Mouse (Mus musculus) embryo, embryonic 10.5 days (tissue): ENCODE results near the gene Bcar3.

Experiments used
- DNase-seq: peaks from one replicate; pipeline ENCODE4 v3.0.0-alpha.2; 2015; ENCODE audit warnings: low spot score

Bcar3 gene

DNA sequence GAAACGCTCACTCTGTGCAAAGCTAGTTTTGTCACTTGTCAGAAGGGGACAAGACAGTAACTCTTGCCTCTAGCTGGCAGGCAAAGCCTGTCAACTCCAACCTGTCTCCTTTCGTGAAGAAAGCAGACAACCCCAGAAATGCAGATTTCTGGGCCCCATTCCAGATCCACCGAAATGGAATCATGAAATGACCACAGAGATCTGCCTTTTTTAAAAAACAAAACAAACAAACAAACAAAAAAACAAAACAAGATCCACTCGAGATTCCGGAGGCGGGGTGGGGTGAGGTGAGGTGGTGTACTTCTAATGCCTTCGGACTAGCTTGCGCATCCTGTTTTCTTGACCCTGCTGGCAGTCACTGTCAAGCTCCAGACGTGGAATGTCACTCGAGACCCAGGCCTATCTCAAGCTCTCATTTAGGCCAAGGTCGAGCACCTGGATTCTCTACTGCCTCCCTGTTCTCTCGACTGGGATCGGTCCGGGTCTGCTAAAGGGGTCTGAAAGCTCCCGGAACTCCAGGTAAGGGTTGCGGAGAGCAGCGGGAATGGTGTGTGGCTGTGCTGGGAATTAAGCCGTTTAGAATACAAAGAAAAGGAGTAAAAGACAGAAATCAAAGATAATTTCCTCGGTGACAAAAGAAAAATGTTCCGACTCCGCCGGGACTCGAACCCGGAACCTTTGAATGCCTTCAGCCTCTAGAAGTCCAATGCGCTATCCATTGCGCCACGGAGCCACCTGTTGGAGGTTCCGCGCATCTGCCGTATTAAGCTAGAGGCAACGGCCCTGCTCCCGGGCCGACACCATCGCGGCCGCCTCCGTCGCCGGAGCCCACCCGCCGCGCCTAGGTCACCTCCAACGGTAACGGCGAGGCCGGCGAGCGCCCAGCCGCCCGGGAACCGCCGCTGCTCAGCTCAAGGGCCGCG lies 1.4 kb upstream of the Bcar3 start:
- peak; percentile 94 for DNase-seq

- DNase-seq: peak; percentile 79
Measured at GRCm38 (mm10) chr3:122293223-122293953, 548 bp upstream of the Bcar3 start.

GRCm38 (mm10) chr3:122295511-122295910 lies 1.6 kb downstream of the Bcar3 start:
- peak; percentile 87 for DNase-seq

GRCm38 (mm10) chr3:122296979-122297378 lies 3.0 kb downstream of the Bcar3 start:
- no peak for DNase-seq

DNA sequence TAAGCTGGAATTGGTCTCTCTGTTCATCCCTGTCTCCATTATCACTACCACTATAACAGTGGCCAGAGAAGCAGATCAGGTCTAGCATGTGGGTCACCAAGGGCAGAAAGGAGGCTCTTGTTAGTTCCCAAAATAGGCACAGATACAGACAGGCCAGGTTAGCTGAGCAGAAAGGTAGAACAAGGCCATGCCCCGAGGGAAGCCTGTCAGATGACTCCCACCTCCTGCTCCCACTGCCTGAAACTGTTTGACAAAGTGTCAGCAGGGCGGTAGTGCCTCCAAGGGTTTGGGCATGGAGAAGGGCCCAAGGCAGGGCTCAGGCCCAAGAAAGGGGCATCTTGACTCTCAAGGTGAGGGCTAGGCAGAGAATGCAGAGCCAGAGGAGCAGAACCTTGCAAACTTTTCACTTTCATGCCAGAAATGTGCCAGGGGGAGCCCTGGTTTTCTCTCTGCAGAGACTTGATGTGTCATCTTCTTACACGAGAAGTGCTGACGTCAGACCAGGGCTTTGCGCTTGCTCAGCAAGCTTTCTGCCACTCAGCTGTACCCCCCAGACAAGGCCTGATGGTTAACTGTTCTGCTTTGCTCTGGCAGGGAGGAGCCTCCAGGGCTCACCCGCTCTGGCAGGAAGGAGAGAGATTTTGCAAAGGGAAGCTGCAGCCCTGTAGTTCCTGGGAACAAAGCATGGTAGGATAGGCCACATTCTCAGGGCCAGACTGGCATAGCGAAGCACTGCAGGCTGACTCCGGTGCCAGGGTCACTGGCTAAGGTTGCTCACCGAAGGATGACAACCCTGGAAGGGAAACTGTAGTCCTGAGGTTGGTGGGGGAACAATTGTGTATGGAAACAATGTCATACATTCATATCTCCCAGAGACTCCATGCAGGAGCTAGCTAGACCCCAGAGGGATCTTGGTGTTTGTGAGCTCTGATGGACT lies 7.3 kb downstream of the Bcar3 start:
- no peak for DNase-seq

DNA sequence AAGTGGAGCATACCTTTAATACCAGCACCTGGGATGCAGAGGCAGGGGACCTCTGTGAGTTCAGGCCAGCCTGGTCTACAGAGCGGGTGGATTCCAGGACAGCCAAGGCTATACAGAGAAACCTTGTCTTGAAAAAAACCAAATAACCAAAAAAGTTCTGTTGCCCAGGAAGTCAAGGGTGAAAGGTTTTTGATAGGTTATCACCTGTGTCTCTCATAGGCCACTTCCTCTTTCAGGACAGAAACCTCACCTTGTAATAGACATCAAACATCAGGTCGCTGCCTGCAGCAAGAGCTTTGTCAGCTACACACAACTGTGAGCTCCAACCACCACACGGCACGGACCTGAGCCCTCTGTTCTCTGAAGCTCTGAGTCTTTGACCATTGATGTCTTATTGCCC lies 10.6 kb downstream of the Bcar3 start:
- DNase-seq: no peak

DNA sequence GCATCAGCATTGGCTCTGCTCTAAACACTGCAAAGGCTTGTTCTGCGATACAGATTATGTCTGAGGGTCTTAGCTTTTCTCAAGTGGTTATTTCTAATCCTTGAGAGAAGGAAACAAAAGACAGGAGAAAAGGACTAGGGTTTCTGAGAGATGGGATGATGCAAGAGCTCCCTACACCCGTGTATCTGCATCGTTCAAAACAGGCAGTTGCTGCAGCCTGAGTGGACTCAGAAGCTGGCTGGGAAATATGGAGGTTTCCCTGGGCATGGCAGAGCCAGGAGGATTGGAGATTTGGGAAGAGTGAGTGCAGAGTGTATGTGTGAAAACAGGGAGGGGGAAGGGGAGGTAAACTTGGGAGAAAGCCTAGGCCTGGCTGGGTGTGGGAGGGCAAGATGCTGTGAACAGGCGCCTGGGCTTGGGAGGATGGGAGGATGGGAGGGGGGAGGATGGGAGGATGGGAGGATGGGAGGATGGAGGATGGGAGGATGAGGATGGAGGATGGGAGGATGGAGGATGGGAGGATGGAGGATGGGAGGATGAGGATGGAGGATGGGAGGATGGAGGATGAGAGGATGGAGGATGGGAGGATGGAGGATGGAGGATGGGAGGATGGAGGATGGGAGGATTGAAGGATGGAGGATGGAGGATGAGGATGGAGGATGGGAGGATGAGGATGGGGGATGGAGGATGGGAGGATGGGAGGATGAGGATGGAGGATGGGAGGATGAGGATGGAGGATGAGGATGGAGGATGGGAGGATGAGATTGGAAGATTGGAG lies 14.1 kb downstream of the Bcar3 start:
- DNase-seq: no peak

DNA sequence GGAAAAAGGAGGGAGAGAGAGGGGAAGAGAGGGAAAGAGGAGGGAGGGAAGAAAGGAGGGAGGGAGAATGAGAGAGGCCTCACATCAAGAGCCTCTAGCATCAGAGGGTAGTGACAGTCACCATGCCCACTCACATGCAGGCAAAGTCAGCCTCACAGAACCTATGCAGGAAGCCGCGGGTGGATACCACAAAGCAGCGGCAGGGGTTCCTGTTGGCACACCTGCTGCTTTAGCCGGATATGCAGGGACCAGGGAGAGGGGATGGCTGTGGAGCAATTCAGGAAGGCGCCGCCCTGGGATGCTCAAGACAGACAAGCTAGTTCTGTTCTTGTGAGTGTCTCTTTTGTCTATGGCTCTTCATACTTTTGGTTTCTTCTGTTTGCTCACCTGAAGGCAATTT lies 15.0 kb downstream of the Bcar3 start:
- no peak for DNase-seq

- peak; percentile 93 for DNase-seq
Measured at GRCm38 (mm10) chr3:122312078-122312477, 18.1 kb downstream of the Bcar3 start.

DNA sequence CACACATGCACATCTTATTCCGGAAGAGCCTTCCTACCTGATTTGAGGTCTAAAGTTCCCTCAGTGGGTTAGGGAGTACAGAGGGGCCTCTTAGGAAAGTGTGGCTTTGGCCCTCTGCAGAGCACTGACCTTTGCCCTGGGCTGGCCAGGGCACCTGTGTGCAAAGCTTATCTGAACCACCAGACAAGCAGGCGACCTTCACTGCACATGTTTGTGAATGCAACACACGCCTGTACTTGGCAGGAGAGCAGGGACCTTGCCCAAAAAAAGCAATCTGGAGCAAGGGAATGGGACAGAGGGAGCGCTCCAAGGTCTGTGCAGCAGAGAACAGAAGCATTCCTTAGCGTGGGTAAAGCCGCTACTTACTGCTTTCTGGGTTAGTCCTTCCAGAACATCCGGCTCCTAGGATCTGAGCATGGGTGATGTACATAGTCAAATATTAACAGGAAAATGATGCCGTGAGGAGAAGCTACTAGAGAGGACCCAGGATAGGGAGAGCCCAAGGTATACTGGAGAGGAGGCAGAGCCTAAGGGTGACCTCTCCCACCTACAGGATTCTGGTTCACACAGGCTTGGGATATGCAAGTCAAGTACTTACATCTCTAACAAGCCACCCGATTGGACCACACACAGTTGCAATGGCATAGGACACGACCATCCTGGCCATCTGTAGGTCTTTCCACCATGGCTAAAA lies 19.1 kb downstream of the Bcar3 start:
- no peak for DNase-seq

DNA sequence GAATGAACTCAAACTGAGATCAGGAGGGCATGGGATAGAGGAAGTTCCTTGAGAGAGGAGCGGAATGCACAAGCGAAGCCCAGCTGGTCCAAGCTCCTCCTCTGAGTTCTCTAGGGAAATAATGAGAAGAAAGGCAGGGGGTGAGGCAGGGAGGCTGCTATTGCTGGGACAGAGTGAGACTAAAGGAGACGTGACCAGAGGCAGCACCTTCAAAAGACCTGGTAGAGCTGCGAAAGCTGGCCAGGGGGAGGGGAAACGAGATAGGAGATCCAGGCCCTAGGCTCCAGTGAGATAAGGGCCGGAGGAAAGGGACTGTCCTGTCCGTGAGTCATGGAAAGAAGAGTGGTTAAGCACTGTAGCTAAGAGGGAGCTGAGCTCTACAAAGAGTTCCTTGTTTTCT lies 20.0 kb downstream of the Bcar3 start:
- no peak for DNase-seq

DNA sequence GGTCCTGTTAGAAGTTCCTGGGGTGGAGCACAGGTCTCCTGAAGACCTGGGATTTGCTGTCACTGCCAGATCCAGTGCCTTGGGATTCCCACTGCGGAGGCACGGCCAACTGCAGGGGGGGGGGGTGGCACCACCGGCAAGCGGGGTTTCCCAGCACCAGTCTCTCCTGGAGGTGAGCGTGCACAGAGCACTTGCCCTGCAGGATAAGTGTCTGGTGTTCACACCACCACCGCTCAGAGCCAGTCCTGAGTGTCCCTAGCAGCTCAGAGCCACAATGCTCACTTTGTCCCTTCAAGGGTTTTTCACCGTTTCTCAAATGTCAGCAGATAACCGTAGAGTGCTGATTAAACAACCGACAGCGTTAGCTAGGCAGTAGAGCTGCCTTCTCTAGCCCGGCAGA lies 22.7 kb downstream of the Bcar3 start:
- DNase-seq: no peak

DNA sequence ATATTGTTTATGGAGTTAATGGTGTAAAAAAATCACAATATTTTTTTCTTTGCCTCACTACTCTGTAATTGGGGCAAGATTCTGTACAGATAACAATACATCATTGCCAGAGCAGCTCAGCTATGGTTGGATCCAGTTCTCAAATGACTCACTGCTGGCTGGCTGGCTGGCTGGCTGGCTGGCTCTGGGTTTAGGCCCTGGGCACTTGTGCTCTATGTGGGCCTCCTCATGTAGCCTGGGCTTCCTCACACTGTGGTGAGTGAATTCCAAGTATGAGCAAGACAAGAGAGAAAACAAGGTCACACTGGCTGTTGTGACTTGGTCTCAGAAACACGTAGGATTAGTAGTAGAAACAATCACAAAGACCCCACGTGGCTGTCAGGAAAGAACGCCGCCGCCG lies 23.4 kb downstream of the Bcar3 start:
- no peak for DNase-seq

GRCm38 (mm10) chr3:122322226-122322625 lies 28.3 kb downstream of the Bcar3 start:
- DNase-seq: peak; percentile 24

- DNase-seq: no peak
Measured at GRCm38 (mm10) chr3:122323841-122324240, 29.9 kb downstream of the Bcar3 start.

GRCm38 (mm10) chr3:122324528-122324927 lies 30.6 kb downstream of the Bcar3 start:
- no peak for DNase-seq

- no peak for DNase-seq
Measured at GRCm38 (mm10) chr3:122330484-122330883, 36.5 kb downstream of the Bcar3 start.

DNA sequence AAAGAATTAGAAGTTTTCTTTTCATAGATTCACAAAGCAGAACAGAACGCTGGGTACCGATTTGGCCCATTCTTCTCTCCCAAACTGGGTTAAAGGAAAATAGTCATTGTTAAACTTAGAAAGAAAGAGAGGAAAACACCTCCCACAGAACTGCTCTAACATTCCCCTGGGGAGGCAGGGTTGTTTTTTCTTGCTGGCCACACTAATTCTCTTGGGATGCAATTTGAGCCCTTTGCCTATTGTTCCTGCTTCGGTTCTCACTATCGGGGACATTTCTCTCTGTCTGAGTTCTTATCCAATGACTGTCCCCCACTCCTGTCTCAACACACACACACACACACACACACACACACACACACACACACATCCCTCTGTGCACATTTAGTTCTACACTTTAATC lies 39.6 kb downstream of the Bcar3 start:
- peak; percentile 35 for DNase-seq

- no peak for DNase-seq
Measured at GRCm38 (mm10) chr3:122333902-122334301, 40.0 kb downstream of the Bcar3 start.

- DNase-seq: no peak
Measured at GRCm38 (mm10) chr3:122334375-122334774, 40.4 kb downstream of the Bcar3 start.

DNA sequence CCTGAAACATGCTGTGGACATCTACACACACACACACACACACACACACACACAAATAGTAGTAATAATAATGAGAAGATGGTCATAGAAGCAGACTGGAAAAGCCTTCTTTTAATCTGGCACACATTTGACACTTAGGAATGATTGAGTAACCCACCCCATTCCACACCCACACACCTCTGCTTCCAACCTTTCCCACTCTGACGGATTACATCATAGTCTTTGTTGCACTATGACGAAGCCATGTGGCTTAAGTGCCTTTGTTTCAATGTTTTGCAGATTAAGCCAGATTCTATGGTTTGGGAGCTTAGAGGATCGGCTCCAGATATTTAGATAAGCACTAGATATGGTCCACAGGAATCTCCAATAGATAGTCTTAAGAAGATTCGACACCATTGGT lies 42.1 kb downstream of the Bcar3 start:
- no peak for DNase-seq
